Mouse (Mus musculus): Measurements from ENCODE around the gene Vav3. TPM values are rescaled to one million over a fixed set of nuclear protein-coding genes. Genes with fewer than 3 reads are reported as not detected.
"Not testable (repeated sequence)": the region's sequence is repeated elsewhere in the genome, so short reads cannot be mapped to it uniquely, and the experiment has no call there.

Gene Vav3
- polyA plus RNA-seq, 1 experiment from 2014 or later: 3.3 TPM

DNA sequence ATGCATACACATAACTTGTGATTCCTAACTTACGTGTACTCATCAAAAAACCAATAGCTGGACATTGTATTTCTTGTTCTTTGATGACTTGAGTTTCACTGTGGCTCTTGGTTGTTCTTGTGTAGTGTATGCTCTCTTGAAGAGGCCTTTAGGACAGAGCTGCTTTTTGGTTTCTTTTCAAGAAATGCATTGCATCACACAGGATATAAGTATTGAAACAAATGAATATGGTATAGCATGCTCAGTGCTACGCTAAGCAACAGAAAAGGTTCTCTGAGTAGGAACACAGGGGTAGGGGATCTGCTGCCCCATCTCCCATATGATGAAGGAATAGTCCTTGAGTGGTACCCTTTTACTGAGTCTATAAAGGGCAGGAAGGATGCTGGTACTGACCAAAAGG lies 98.1 kb downstream of the Vav3 start:
- no peaks in the 10 kb centered on the region for H3K36me3 ChIP-seq (ENCODE audit: control insufficient read depth, insufficient read depth, low read length)
- H3K27me3 ChIP-seq (ENCODE audit: control insufficient read depth, insufficient read depth, low read length): no peaks in the 10 kb centered on the region
- H3K4me2 ChIP-seq (ENCODE audit: low read depth, severe bottlenecking): no peak overlapping the region
- DNase-seq (ENCODE audit: low spot score) (no peak), ATAC-seq (ENCODE audit: insufficient number of reproducible peaks, low FRiP score, low TSS enrichment, low read depth) (no peak)
- no peak overlapping the region for H3K4me3 ChIP-seq (ENCODE audit: low read depth, low read length)
- H3K9me3 ChIP-seq (ENCODE audit: control insufficient read depth, low read length): no peaks in the 10 kb centered on the region
- H3K4me1 ChIP-seq (ENCODE audit: control insufficient read depth, insufficient read depth, low read length): no peaks in the 10 kb centered on the region
- 91% methylated on average over 2 of the region's 2 CpGs for WGBS
- no peak overlapping the region for H3K27ac ChIP-seq (replicated peaks; ENCODE audit: low read depth, low read length)
- H3K9ac ChIP-seq (ENCODE audit: low read length): no peak overlapping the region

DNA sequence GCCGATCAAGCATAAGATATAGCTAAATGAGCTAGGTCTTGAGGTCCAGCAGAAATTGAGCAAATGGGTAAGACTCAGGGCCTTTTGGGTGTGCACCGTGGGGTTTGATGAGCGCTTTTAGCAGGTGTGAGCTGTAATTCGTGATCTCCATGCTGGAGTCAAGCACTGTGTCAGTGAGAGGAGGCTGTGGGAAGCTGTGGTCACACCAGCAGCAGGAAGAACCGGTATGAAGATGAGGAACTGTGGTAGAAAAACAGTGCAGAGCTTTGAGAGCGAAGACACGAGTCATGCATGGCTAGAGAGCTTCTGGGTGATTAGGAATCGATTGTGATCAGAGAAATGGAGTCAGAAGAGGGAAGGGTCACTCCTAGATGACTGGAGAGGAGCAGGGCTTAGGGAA lies 98.8 kb downstream of the Vav3 start:
- H3K36me3 ChIP-seq (ENCODE audit: control insufficient read depth, insufficient read depth, low read length): no peaks in the 10 kb centered on the region
- H3K9me3 ChIP-seq (ENCODE audit: control insufficient read depth, low read length): no peaks in the 10 kb centered on the region
- DNase-seq (ENCODE audit: low spot score) (no peak), ATAC-seq (ENCODE audit: insufficient number of reproducible peaks, low FRiP score, low TSS enrichment, low read depth) (no peak)
- no peak overlapping the region for H3K4me3 ChIP-seq (ENCODE audit: low read depth, low read length)
- H3K27ac ChIP-seq (replicated peaks; ENCODE audit: low read depth, low read length): no peak overlapping the region
- no peak overlapping the region for H3K9ac ChIP-seq (ENCODE audit: low read length)
- no peaks in the 10 kb centered on the region for H3K4me1 ChIP-seq (ENCODE audit: control insufficient read depth, insufficient read depth, low read length)
- no peaks in the 10 kb centered on the region for H3K27me3 ChIP-seq (ENCODE audit: control insufficient read depth, insufficient read depth, low read length)
- H3K4me2 ChIP-seq (ENCODE audit: low read depth, severe bottlenecking): no peak overlapping the region
- 88% methylated on average over 8 of the region's 8 CpGs for WGBS

DNA sequence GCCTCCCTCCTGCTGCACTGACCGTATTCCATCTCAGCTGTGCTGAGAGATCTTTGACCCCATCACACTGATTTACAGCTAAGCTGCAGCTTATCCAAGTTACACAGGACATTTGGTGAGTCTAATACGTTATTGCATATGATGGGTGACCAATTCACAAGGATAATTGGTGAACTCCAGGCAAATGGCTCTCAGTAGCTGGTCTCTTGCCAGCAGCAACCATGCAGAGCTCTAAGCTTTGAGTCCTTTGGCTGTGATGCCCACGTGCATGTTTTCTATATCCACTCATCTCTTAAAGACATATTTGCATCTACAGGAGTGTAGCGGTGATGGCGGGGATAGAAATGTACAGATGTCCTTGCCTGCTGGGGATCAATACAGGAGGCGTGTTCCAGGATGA lies 99.5 kb downstream of the Vav3 start:
- H3K36me3 ChIP-seq (ENCODE audit: control insufficient read depth, insufficient read depth, low read length): no peaks in the 10 kb centered on the region
- ATAC-seq (ENCODE audit: insufficient number of reproducible peaks, low FRiP score, low TSS enrichment, low read depth) (no peak), DNase-seq (ENCODE audit: low spot score) (no peak)
- no peak overlapping the region for H3K27ac ChIP-seq (replicated peaks; ENCODE audit: low read depth, low read length)
- WGBS: 80% methylated on average over 6 of the region's 6 CpGs
- H3K4me3 ChIP-seq (ENCODE audit: low read depth, low read length): no peak overlapping the region
- H3K4me2 ChIP-seq (ENCODE audit: low read depth, severe bottlenecking): no peak overlapping the region
- H3K9me3 ChIP-seq (ENCODE audit: control insufficient read depth, low read length): no peaks in the 10 kb centered on the region
- no peaks in the 10 kb centered on the region for H3K4me1 ChIP-seq (ENCODE audit: control insufficient read depth, insufficient read depth, low read length)
- H3K27me3 ChIP-seq (ENCODE audit: control insufficient read depth, insufficient read depth, low read length): no peaks in the 10 kb centered on the region
- no peak overlapping the region for H3K9ac ChIP-seq (ENCODE audit: low read length)

DNA sequence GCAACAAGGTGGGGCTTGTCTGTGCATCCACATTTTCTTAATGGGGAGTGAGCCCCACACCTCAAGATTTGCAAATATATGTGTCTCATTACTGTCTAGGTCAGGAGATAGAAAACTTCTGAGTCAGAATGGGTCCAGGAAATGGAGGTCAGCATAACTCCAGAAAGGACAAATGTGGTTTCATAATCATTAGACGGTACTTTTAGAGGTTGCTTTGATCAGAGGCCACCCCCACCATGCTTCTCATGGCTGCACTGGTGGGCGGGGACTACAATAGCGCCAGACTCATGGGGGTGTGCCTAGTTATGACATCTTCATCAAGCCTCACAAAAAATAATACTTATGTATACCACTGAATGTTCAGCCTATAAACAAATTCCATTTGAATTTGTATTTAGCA lies 103.6 kb downstream of the Vav3 start:
- H3K9me3 ChIP-seq (ENCODE audit: control insufficient read depth, low read length): no peaks in the 10 kb centered on the region
- DNase-seq (ENCODE audit: low spot score) (no peak), ATAC-seq (ENCODE audit: insufficient number of reproducible peaks, low FRiP score, low TSS enrichment, low read depth) (no peak)
- H3K4me2 ChIP-seq (ENCODE audit: low read depth, severe bottlenecking): no peak overlapping the region
- no peaks in the 10 kb centered on the region for H3K36me3 ChIP-seq (ENCODE audit: control insufficient read depth, insufficient read depth, low read length)
- no peaks in the 10 kb centered on the region for H3K4me1 ChIP-seq (ENCODE audit: control insufficient read depth, insufficient read depth, low read length)
- 81% methylated on average over 3 of the region's 3 CpGs for WGBS
- H3K9ac ChIP-seq (ENCODE audit: low read length): no peak overlapping the region
- H3K27ac ChIP-seq (replicated peaks; ENCODE audit: low read depth, low read length): no peak overlapping the region
- no peak overlapping the region for H3K4me3 ChIP-seq (ENCODE audit: low read depth, low read length)
- H3K27me3 ChIP-seq (ENCODE audit: control insufficient read depth, insufficient read depth, low read length): no peaks in the 10 kb centered on the region

GRCm38 (mm10) chr3:109446903-109447302 lies 106.5 kb downstream of the Vav3 start:
- H3K36me3 ChIP-seq (ENCODE audit: control insufficient read depth, insufficient read depth, low read length): no peaks in the 10 kb centered on the region
- ATAC-seq (ENCODE audit: insufficient number of reproducible peaks, low FRiP score, low TSS enrichment, low read depth) (no peak), DNase-seq (ENCODE audit: low spot score) (no peak)
- H3K4me3 ChIP-seq (ENCODE audit: low read depth, low read length): no peak overlapping the region
- no peak overlapping the region for H3K4me2 ChIP-seq (ENCODE audit: low read depth, severe bottlenecking)
- no peaks in the 10 kb centered on the region for H3K27me3 ChIP-seq (ENCODE audit: control insufficient read depth, insufficient read depth, low read length)
- no peak overlapping the region for H3K27ac ChIP-seq (replicated peaks; ENCODE audit: low read depth, low read length)
- H3K4me1 ChIP-seq (ENCODE audit: control insufficient read depth, insufficient read depth, low read length): no peaks in the 10 kb centered on the region
- H3K9ac ChIP-seq (ENCODE audit: low read length): no peak overlapping the region
- 81% methylated on average over 4 of the region's 4 CpGs for WGBS
- H3K9me3 ChIP-seq (ENCODE audit: control insufficient read depth, low read length): no peaks in the 10 kb centered on the region

- 85% methylated on average over 5 of the region's 5 CpGs for WGBS
- H3K4me3 ChIP-seq (ENCODE audit: low read depth, low read length); ATAC-seq (ENCODE audit: insufficient number of reproducible peaks, low FRiP score, low TSS enrichment, low read depth): not testable (repeated sequence)
These were observed 107.8 kb downstream of the Vav3 start for GRCm38 (mm10) chr3:109448249-109448648.

DNA sequence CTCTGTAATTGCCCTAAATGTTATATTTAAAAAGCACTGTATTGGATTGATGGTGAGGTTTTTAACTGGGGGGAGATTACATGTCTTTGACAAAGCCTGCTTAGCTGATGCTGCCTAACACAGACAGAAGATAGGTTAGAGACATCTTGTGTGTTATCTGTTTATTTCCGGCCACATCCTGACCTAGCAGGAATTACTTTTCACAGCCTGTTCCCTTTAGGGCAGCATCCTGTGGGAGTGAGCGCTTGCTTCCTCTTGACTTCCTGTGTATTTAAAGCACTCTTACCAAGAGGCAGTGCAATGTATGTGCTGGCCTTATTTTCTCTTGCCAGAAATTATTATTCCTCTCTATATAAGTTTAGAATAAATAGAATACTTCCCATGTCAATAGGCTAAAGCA lies 111.5 kb downstream of the Vav3 start:
- Histone ChIP-seq H3K4me2 (ENCODE audit: low read depth, severe bottlenecking) (no peak overlapping the region), H3K9me3 (ENCODE audit: control insufficient read depth, low read length) (no peaks in the 10 kb centered on the region), H3K4me1 (ENCODE audit: control insufficient read depth, insufficient read depth, low read length) (no peaks in the 10 kb centered on the region), H3K9ac (ENCODE audit: low read length) (no peak overlapping the region), H3K36me3 (ENCODE audit: control insufficient read depth, insufficient read depth, low read length) (no peaks in the 10 kb centered on the region), H3K4me3 (ENCODE audit: low read depth, low read length) (no peak overlapping the region), H3K27me3 (ENCODE audit: control insufficient read depth, insufficient read depth, low read length) (no peaks in the 10 kb centered on the region), H3K27ac (replicated peaks; ENCODE audit: low read depth, low read length) (no peak overlapping the region)
- ATAC-seq (ENCODE audit: insufficient number of reproducible peaks, low FRiP score, low TSS enrichment, low read depth) (no peak), DNase-seq (ENCODE audit: low spot score) (no peak)
- WGBS: 70% methylated on average over 2 of the region's 2 CpGs

More at GRCm38 (mm10) chr3:109448249-109448648, 107.8 kb downstream of the Vav3 start:
- H3K4me1 ChIP-seq (ENCODE audit: control insufficient read depth, insufficient read depth, low read length); H3K4me2 ChIP-seq (ENCODE audit: low read depth, severe bottlenecking); H3K9me3 ChIP-seq (ENCODE audit: control insufficient read depth, low read length); H3K27me3 ChIP-seq (ENCODE audit: control insufficient read depth, insufficient read depth, low read length); H3K9ac ChIP-seq (ENCODE audit: low read length); DNase-seq (ENCODE audit: low spot score); H3K27ac ChIP-seq (replicated peaks; ENCODE audit: low read depth, low read length); H3K36me3 ChIP-seq (ENCODE audit: control insufficient read depth, insufficient read depth, low read length): not testable (repeated sequence)

GRCm38 (mm10) chr3:109454633-109455032 lies 114.2 kb downstream of the Vav3 start:
- H3K27me3 ChIP-seq (ENCODE audit: control insufficient read depth, insufficient read depth, low read length): no peaks in the 10 kb centered on the region
- no peaks in the 10 kb centered on the region for H3K4me1 ChIP-seq (ENCODE audit: control insufficient read depth, insufficient read depth, low read length)
- no peak overlapping the region for H3K4me2 ChIP-seq (ENCODE audit: low read depth, severe bottlenecking)
- ATAC-seq (ENCODE audit: insufficient number of reproducible peaks, low FRiP score, low TSS enrichment, low read depth): no peak
- H3K9ac ChIP-seq (ENCODE audit: low read length): no peak overlapping the region
- H3K36me3 ChIP-seq (ENCODE audit: control insufficient read depth, insufficient read depth, low read length): no peaks in the 10 kb centered on the region
- no peak overlapping the region for H3K27ac ChIP-seq (replicated peaks; ENCODE audit: low read depth, low read length)
- DNase-seq (ENCODE audit: low spot score): no peak
- whole genome bisulfite sequencing: 25% methylated on average over 1 of the region's 1 CpGs
- no peak overlapping the region for H3K4me3 ChIP-seq (ENCODE audit: low read depth, low read length)
- no peaks in the 10 kb centered on the region for H3K9me3 ChIP-seq (ENCODE audit: control insufficient read depth, low read length)

- Histone ChIP-seq H3K9me3 (ENCODE audit: control insufficient read depth, low read length) (no peaks in the 10 kb centered on the region), H3K4me1 (ENCODE audit: control insufficient read depth, insufficient read depth, low read length) (no peaks in the 10 kb centered on the region), H3K27ac (replicated peaks; ENCODE audit: low read depth, low read length) (no peak overlapping the region), H3K4me2 (ENCODE audit: low read depth, severe bottlenecking) (no peak overlapping the region), H3K9ac (ENCODE audit: low read length) (no peak overlapping the region), H3K36me3 (ENCODE audit: control insufficient read depth, insufficient read depth, low read length) (no peaks in the 10 kb centered on the region), H3K4me3 (ENCODE audit: low read depth, low read length) (no peak overlapping the region), H3K27me3 (ENCODE audit: control insufficient read depth, insufficient read depth, low read length) (no peaks in the 10 kb centered on the region)
- ATAC-seq (ENCODE audit: insufficient number of reproducible peaks, low FRiP score, low TSS enrichment, low read depth) (no peak), DNase-seq (ENCODE audit: low spot score) (no peak)
- 93% methylated on average over 1 of the region's 1 CpGs for WGBS
These were observed 115.9 kb downstream of the Vav3 start for GRCm38 (mm10) chr3:109456340-109456739.

All from limb, embryonic 11.5 days (tissue).